In the genomic region with DNA sequence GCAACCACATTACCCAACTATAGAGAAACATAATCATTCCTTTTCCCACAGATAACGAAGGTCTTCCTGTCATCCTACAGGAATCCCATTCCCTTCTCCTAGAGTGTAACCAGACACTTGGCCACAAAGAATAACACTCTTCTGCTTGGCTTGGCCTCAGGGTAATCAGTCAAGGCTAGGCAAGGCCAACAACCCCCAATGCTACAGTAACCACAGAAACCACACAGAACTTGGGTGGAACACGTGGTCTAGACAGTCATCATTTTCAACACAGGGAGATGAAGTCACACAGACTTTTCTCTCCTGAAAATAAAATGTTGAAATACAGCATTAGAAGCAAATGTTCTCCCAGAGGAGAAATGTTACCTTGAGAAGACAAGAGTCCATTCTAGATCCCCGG, we compare ENCODE assay signal across 12 mouse cellular contexts.
DNase-seq lines count a peak whose midpoint lies in the region; TF ChIP-seq lines count a peak whose summit lies in the region.
"Had no signal": no experiment of that assay in that cellular context is flagged by ENCODE, and none has a peak within 500 bp of the region (broad histone marks: within the 10 kb centered on the region; RNA-seq: fewer than 3 reads in every experiment).

No protein-coding gene starts in this region.

- H3K4me3 ChIP-seq in layer of hippocampus, adult 2 months, result no peak overlapping the region
- H3K4me3 ChIP-seq: heart, embryonic 12.5 days had no signal

- no peak overlapping the region for H3K27ac ChIP-seq in layer of hippocampus, adult 2 months

- DNase-seq in adrenal gland, adult (ENCODE audit: inconsistent age in 2 of 2, low spot score in 1 of 2), result peak; percentile 73 to 87
- DNase-seq in adrenal gland, postnatal 4 days (ENCODE audit: low spot score in 2 of 2), result no peak
- peak; percentile 59 for DNase-seq in ovary, adult 18-20 months (ENCODE audit: low spot score)
- no peak for DNase-seq in ovary, postnatal 14 days (ENCODE audit: low spot score)
- peak; percentile 13 for DNase-seq in c-Kit-positive CD71-negative TER-119-negative erythroid progenitor cells, embryonic 14.5 days (ENCODE audit: low read depth)
- peak; percentile 3 to 10 for DNase-seq in natural killer cell, adult 2 months (ENCODE audit: low spot score in 2 of 2)
- DNase-seq in cerebellum, postnatal 10 days, result no peak
- no peak for DNase-seq in layer of hippocampus, adult 2 months (ENCODE audit: low spot score in 2 of 2)
- DNase-seq: cerebellum, postnatal 25 days; kidney, adult 11 months; lung, postnatal 10 days had no signal

- TF ChIP-seq CTCF in layer of hippocampus, adult 2 months (conservative IDR thresholded peaks at IDR 0.05), result no peak

Comparison
In these comparisons a context has a peak if more than half of its experiments do, and no peak if none do; other contexts are left out.
1. DNase-seq: peak in adrenal gland, adult (2 of 2), ovary, adult 18-20 months (single experiment), c-Kit-positive CD71-negative TER-119-negative erythroid progenitor cells, embryonic 14.5 days (single experiment) and natural killer cell, adult 2 months (2 of 2); none in adrenal gland, postnatal 4 days (0 of 2), ovary, postnatal 14 days (single experiment), cerebellum, postnatal 10 days (0 of 2) and layer of hippocampus, adult 2 months (0 of 2).